Mouse (Mus musculus): ENCODE measurements around the gene Tpo. TPM values are rescaled to one million over a fixed set of nuclear protein-coding genes. Genes with fewer than 3 reads are reported as not detected.

Gene Tpo
- total and polyA plus RNA-seq, 2 experiments from 2014 or later: 0.05 to 0.81 TPM

DNA sequence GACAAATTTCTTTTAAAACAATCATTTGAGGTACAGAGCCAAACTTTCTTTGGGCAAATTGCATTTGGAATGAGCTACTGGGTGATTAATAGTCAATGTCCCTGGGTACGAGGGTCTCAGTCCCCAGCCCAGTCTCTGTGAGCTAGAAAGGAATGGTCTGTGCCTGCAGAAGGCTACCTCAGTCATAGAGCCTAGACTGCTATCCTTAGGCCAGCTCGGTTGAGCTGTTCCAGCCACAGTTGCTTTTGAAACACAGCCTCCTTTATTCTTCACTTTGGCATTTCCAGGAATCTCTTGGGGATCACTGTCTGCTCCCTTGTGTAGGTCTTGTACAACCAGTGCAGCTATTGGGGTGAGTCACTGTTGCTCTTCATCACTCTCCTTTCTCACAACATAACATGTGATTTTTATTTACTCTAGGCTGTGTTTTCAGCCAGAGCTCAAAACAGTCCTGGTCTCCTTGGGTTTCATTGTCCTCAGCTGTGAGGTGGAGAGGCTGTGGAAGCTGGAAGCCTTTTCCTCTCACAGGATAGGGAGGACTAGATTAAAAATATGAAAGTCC is 108.1 kb downstream of the Tpo start:
- no peaks in the 10 kb centered on the region for H3K36me3 ChIP-seq (ENCODE audit: insufficient read depth, low read length)
- H3K4me2 ChIP-seq (ENCODE audit: low read depth, low read length): no peak overlapping the region
- H3K27ac ChIP-seq: no peak overlapping the region
- H3K4me3 ChIP-seq (ENCODE audit: low read length): no peak overlapping the region
- WGBS: 47% methylated on average over 2 of the region's 2 CpGs
- no peak overlapping the region for H3K9ac ChIP-seq (replicated peaks; ENCODE audit: low read length)
- H3K9me3 ChIP-seq (ENCODE audit: low read length): no peaks in the 10 kb centered on the region
- ATAC-seq (peak; percentile 53; the same call in 1 of the 2 replicates), DNase-seq (ENCODE audit: low spot score) (no peak)
- H3K27me3 ChIP-seq (ENCODE audit: insufficient read depth, low read length): no peaks in the 10 kb centered on the region
- no peaks in the 10 kb centered on the region for H3K4me1 ChIP-seq (ENCODE audit: insufficient read depth, low read length)
- no peak for TF ChIP-seq CTCF (IDR thresholded peaks at IDR 0.05; ENCODE audit: low read depth)

DNA sequence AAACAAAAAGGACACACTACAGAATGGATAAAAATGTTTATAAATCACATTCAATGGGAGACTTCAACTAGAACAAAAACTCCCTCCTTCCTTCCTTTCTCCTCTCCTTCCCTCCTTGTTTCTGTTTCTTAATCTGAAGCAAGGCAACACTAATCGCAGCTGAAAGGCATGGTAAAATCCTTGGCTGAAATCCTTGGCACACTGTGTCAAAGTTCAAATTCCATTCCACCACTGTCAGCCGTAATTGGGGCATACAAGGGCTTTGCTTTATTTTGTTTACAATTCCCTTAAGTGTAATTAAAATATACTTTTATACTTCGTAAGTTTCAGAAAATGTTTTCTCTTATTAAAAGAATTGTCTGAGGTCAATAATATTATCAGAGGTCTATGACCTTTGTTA is 108.9 kb downstream of the Tpo start:
- Histone ChIP-seq H3K4me3 (ENCODE audit: low read length) (no peak overlapping the region), H3K27me3 (ENCODE audit: insufficient read depth, low read length) (no peaks in the 10 kb centered on the region), H3K27ac (no peak overlapping the region), H3K9ac (replicated peaks; ENCODE audit: low read length) (no peak overlapping the region), H3K4me2 (ENCODE audit: low read depth, low read length) (no peak overlapping the region), H3K36me3 (ENCODE audit: insufficient read depth, low read length) (no peaks in the 10 kb centered on the region), H3K4me1 (ENCODE audit: insufficient read depth, low read length) (no peaks in the 10 kb centered on the region), H3K9me3 (ENCODE audit: low read length) (no peaks in the 10 kb centered on the region)
- DNase-seq (ENCODE audit: low spot score) (peak; percentile 36), ATAC-seq (no peak)
- WGBS: 37% methylated on average over 3 of the region's 3 CpGs
- TF ChIP-seq CTCF (IDR thresholded peaks at IDR 0.05; ENCODE audit: low read depth): no peak

DNA sequence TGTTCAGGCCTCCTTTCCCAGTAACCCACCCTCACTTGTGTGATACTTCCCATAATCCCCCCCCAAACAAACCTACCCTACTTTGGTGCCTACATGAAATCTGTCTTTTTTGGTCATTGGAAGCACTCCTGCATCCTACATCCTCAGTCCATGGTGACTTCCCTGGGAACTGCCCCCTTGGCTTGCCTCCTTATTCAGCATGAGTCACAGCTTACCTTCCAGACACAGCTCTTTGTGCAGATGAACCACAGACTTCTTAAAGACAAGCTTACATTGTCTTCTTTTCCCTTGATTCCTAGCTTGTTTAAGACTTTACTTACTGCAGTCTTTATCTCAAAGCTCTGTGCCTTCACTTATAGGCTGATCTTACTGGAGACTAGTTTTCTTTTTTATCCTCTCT is 112.0 kb downstream of the Tpo start:
- Histone ChIP-seq H3K9ac (replicated peaks; ENCODE audit: low read length) (no peak overlapping the region), H3K27ac (no peak overlapping the region), H3K36me3 (ENCODE audit: insufficient read depth, low read length) (peaks cover 3% of the 10 kb centered on the region; the same call in 1 of the 2 replicates), H3K4me3 (ENCODE audit: low read length) (no peak overlapping the region), H3K4me1 (ENCODE audit: insufficient read depth, low read length) (no peaks in the 10 kb centered on the region), H3K9me3 (ENCODE audit: low read length) (no peaks in the 10 kb centered on the region), H3K27me3 (ENCODE audit: insufficient read depth, low read length) (no peaks in the 10 kb centered on the region), H3K4me2 (ENCODE audit: low read depth, low read length) (no peak overlapping the region)
- TF ChIP-seq CTCF (IDR thresholded peaks at IDR 0.05; ENCODE audit: low read depth): no peak
- ATAC-seq (no peak), DNase-seq (ENCODE audit: low spot score) (no peak)

DNA sequence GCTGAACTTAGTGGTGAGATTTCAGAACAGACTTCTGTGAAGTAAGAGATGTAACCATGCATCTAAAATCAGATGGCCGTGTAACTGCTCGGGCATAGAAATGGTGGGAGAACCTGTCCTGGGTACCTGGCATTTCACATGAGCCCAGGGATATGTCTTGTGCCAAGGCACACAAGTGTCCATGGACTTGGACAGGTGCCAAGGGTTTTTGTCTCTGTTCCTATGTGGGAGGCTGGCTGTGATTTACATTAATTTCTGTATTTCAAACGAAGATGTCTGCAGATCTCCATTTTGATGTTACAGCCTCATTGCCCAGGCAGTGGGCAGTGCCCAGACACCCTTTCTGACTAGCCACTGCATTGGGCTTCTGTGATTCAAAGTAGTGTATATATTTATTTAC is 115.3 kb downstream of the Tpo start:
- TF ChIP-seq CTCF (IDR thresholded peaks at IDR 0.05; ENCODE audit: low read depth): no peak
- Histone ChIP-seq H3K27ac (no peak overlapping the region), H3K4me1 (ENCODE audit: insufficient read depth, low read length) (no peaks in the 10 kb centered on the region), H3K4me2 (ENCODE audit: low read depth, low read length) (no peak overlapping the region), H3K36me3 (ENCODE audit: insufficient read depth, low read length) (peaks cover 30% of the 10 kb centered on the region), H3K9ac (replicated peaks; ENCODE audit: low read length) (no peak overlapping the region), H3K9me3 (ENCODE audit: low read length) (no peaks in the 10 kb centered on the region), H3K27me3 (ENCODE audit: insufficient read depth, low read length) (no peaks in the 10 kb centered on the region), H3K4me3 (ENCODE audit: low read length) (no peak overlapping the region)
- 67% methylated on average over 3 of the region's 3 CpGs for WGBS
- DNase-seq (ENCODE audit: low spot score): peak; percentile 34
- ATAC-seq: no peak

DNA sequence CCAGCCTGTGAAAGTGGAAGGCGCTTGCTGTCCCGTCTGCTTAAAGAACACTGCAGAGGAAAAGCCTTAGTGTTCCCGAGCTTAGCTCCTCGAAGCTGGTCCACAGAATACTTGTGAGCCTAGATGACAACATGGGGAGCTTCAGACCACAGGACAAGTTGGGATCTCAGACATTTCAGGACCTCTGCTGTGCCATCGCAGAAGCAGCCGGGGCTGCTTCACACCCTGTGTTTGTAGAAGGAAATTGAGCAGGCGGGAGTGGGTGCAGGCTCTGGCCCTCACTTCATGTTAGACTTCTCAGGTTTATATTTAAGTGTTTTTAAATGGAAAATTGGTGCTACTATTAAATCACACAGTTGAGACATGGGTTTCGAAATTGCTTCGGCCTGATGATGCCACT is 116.9 kb downstream of the Tpo start:
- 80% methylated on average over 9 of the region's 9 CpGs for WGBS
- Histone ChIP-seq H3K4me2 (ENCODE audit: low read depth, low read length) (no peak overlapping the region), H3K27me3 (ENCODE audit: insufficient read depth, low read length) (no peaks in the 10 kb centered on the region), H3K9ac (replicated peaks; ENCODE audit: low read length) (no peak overlapping the region), H3K27ac (no peak overlapping the region), H3K4me3 (ENCODE audit: low read length) (no peak overlapping the region), H3K4me1 (ENCODE audit: insufficient read depth, low read length) (no peaks in the 10 kb centered on the region), H3K9me3 (ENCODE audit: low read length) (no peaks in the 10 kb centered on the region), H3K36me3 (ENCODE audit: insufficient read depth, low read length) (peaks cover 35% of the 10 kb centered on the region)
- ATAC-seq: no peak
- TF ChIP-seq CTCF (IDR thresholded peaks at IDR 0.05; ENCODE audit: low read depth): no peak
- no peak for DNase-seq (ENCODE audit: low spot score)

DNA sequence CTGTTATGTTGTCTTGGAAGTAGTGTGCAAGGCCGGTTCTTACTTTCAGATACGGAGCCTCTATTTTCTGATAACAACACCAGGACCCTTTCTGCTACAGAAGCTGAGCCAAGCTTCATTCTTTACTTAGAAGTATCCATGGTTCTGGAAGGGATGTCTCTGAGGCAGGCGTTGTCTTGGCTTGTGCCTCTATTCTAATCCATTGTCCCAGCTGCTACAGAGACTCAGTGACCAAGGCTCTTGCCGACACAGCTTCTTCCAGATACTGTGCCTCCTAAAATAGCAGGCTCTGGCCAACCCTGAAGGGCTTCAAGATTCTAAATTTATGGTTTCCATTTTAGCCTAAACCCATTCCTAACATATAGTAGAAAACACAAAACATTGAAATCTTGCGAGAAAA is 123.7 kb downstream of the Tpo start:
- WGBS: 59% methylated on average over 5 of the region's 5 CpGs
- H3K27ac ChIP-seq: no peak overlapping the region
- no peak for TF ChIP-seq CTCF (IDR thresholded peaks at IDR 0.05; ENCODE audit: low read depth)

DNA sequence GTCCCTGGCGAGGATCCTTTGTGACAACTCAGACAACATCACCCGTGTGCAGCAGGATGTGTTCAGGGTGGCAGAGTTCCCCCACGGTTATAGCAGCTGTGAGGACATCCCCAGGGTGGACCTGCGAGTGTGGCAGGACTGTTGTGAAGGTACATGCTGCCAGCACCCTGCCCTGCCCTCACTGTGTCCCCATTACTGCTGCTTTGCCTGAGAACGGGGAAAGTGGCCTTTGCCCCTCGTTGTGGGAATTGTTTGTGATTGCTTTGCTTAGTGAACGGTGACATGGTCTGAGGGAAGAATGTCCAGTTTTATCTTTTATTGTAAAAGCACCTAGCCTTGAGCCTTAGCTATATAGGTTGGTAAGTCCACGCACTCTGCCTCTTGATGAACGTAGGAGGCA is 125.8 kb downstream of the Tpo start:
- peaks cover 30% of the 10 kb centered on the region for H3K36me3 ChIP-seq (ENCODE audit: insufficient read depth, low read length)
- peaks cover 5% of the 10 kb centered on the region; the same call in 1 of the 2 replicates for H3K4me1 ChIP-seq (ENCODE audit: insufficient read depth, low read length)
- DNase-seq (ENCODE audit: low spot score) (no peak), ATAC-seq (no peak)
- WGBS: 76% methylated on average over 9 of the region's 9 CpGs
- H3K4me3 ChIP-seq (ENCODE audit: low read length): no peak overlapping the region
- no peak overlapping the region for H3K27ac ChIP-seq
- H3K9me3 ChIP-seq (ENCODE audit: low read length): no peaks in the 10 kb centered on the region
- no peaks in the 10 kb centered on the region for H3K27me3 ChIP-seq (ENCODE audit: insufficient read depth, low read length)
- no peak overlapping the region for H3K4me2 ChIP-seq (ENCODE audit: low read depth, low read length)
- no peak overlapping the region for H3K9ac ChIP-seq (replicated peaks; ENCODE audit: low read length)
- no peak for TF ChIP-seq CTCF (IDR thresholded peaks at IDR 0.05; ENCODE audit: low read depth)

More for the DNA sequence above, 123.7 kb downstream of the Tpo start:
- no peak overlapping the region for H3K4me2 ChIP-seq (ENCODE audit: low read depth, low read length)
- H3K4me3 ChIP-seq (ENCODE audit: low read length): no peak overlapping the region
- H3K4me1 ChIP-seq (ENCODE audit: insufficient read depth, low read length): peaks cover 5% of the 10 kb centered on the region; the same call in 1 of the 2 replicates
- H3K36me3 ChIP-seq (ENCODE audit: insufficient read depth, low read length): peaks cover 33% of the 10 kb centered on the region
- H3K9me3 ChIP-seq (ENCODE audit: low read length): no peaks in the 10 kb centered on the region
- no peak for ATAC-seq
- no peaks in the 10 kb centered on the region for H3K27me3 ChIP-seq (ENCODE audit: insufficient read depth, low read length)
- DNase-seq (ENCODE audit: low spot score): no peak
- H3K9ac ChIP-seq (replicated peaks; ENCODE audit: low read length): no peak overlapping the region

Other genes starting within 250 kb of the Tpo start
- 68.8 and 72.1 TPM in 2 replicates for gene Pxdn, start 195.0 kb downstream of the Tpo start, total RNA-seq (2014; rRNA removed)
- gene Pxdn, start 195.0 kb downstream of the Tpo start, polyA plus RNA-seq (2015; fragmentation: Nextera tagmentation; extraction: Ambion mirVana): 15.4 and 15.7 TPM in 2 replicates
- gene Sntg2, start 240.8 kb upstream of the Tpo start, total RNA-seq (2014; rRNA removed): 5.3 and 6.1 TPM in 2 replicates
- 3.9 and 4.1 TPM in 2 replicates for gene Sntg2, start 240.8 kb upstream of the Tpo start, polyA plus RNA-seq (2015; fragmentation: Nextera tagmentation; extraction: Ambion mirVana)